Mouse (Mus musculus) retina, postnatal 1 day (tissue): Measurements from ENCODE around the gene Cacna1s.
A peak's percentile ranks its signal among the peaks of the same experiment; 100 is the strongest.

Source experiments
- DNase-seq: peaks from one replicate; pipeline ENCODE4 v3.0.0-alpha.2; 2012

Cacna1s gene

DNA sequence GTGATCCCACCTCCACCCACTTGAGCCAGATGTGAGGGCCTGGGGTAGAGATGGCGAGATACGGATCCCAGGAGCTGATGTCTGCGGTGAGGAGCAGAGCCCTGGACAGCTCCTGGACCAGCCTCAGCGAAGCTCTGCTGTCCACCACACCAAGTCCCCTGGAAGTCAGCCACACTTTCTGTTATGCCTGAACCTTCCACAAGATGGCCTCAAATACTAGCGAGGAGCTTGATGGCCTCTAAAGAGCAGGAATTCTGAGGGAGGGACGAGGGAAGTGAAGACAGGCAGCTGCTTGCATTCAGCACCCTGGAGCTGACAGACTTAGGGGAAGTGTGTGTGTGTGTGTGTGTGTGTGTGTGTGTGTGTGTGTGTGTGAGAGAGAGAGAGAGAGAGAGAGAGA lies 1.1 kb upstream of the Cacna1s start:
- DNase-seq: peak; percentile 92

DNA sequence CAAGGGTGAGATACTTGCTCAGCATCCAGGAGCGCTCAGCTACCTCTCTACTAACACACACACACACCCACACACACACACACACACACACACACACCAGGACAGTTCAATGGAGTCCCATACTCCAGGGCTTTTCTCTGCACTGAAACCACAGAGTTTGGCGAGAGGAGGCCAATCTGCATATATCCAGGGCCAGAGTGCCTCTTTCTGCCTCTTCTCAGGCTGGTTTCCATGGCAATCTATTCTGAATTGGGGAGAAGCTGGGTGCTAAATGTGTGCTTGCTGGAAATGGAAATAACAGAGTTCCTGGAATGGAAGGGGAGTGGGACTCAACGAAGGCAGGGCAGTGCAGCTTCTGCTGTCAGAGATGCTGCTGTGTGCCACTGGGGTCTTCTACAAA lies 3.2 kb downstream of the Cacna1s start:
- no peak for DNase-seq

DNA sequence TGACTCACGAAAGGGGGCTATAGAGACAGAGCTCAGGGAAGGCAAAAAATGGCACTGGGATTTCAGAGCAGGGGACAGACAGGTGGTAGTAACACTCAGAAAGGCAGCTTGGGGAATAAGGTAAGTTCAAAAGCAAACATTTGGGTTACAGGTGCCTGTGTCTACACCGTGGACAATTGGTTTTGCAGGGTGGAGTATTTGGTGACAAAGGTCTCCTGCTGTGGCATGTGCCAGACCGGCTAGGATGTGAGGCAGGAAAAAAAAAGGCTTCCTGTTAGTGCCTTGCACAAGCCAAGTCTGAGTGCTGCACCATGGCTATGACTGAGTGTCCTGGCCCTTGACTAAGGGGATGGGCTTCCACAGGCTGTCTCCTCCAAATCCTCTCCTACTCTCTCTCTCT lies 6.0 kb downstream of the Cacna1s start:
- DNase-seq: no peak

DNA sequence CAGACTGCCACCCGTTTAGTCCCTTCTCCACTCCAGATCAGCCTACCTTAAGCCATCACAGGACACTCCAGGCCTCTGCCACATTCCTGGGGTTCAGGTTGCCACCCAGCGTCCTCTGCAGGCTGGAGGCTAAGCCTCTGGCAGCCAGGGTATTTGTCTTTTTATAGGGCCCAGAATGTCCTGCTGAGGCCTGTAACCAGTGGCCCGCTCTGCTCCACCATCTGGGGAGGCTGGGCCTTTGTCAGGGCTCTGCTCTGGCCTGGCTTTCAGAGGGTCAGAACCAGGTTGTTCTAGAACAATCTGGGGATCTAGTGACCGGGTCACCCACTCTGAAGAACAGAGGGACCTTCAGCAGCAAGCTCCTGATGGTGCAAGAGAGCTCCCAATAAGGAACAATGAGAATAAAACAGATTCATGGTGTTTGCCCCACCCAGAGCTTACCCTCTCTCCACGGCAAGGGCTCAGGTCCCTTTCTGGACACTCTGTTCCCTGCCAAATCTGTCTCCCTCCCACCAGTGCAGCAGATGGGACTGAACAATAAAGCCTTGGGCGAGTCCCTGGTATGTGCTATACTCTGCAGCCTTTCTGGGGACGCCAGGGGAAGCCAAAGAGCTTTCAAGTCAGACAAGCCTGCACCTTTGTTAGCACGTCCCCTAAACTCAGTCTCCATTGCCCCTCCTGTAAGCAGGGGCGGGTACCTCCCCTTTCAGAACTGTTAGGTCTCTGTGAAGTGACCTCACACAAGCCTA lies 8.7 kb downstream of the Cacna1s start:
- no peak for DNase-seq

DNA sequence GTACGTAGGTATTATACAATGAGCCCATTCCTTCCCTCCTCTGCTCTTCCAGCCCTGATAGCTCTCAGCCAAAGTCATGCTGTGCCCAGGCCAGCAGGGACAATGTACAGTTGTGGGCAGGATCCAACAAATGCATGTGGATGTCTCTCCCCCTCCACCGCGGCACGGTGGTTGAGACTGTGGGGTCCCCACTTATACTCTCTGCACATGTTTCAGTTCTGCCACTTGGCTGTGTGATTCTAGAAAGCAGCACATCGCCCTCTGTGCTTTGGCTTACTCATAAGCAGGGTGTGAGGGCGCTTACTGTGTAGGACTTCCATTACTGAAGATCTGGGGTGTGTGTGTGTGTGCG lies 9.2 kb downstream of the Cacna1s start:
- no peak for DNase-seq

DNA sequence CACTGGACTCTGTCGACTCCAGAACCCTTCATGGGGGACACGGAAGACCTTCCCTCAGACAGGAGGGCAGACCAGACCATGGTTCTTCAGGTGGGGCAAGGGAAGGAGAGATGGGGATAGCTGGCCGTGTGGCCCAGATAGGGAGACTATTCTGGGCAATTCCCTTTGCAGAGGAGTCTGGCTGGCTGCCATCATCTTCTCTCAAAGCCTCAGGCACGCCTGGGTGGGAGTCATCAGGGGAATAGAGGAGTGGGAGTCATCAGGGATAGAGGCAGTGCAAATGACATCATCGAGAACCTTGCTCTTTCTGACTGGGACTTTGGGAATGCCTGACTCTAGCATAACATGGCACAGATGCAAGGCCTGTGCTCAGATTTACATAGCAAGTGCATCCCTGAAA lies 11.4 kb downstream of the Cacna1s start:
- DNase-seq: no peak

DNA sequence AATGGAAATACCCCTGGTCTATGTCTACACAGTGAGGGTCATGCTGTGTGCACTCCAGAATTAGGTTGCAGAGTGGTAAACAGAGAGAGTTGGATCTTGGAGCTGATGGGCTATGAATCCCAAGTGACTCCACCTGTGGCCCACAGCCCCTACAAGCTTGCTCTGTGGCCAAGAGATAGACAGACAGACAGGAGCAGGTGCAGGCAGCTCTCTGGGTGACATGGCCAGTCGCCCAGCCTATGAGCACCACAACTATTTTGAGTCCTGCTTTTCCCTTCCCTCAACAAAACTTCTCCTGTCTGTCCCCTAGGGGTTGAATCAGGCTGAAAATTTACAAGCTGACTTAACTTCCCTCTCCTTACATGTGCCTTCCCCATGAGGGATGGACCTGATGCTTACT lies 14.1 kb downstream of the Cacna1s start:
- DNase-seq: no peak

DNA sequence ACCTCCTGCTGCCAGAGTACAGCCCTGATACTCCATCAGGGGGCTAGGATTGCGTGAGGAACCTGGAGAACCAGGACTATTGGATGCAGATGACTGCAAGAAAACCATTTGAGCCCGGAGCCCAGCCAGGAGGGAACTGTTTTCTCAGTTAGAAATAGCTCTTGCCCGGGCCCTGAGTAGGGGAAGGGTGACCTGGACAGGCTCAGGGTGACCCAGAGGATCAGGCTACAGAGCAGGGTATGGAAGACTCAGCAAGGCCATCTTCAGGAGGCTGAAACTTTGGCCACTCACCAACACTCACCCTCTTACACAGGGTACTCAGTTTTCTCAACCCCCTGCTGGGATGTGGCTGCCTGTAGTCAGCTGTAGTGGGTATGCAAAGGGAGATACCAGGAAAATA lies 15.0 kb downstream of the Cacna1s start:
- DNase-seq: no peak

DNA sequence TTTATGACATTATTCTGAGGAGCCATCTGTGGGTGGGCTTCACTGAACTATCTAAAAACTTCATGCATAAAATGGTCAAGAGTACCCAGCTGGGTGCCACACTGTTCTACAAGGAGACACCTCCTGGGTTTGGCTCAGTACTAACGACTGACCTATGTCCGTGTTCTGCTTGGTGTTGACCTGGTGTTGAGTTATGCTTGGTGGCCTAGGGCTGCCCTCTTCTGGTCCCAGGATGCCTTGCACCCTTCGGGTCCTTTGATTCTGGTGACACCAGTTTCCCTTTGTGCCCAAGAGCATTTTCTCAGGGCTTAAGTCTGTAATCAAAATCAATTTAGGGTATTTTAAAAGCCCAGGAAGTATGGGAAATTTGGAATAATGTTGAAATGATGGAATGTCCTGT lies 23.5 kb downstream of the Cacna1s start:
- DNase-seq: peak; percentile 57

DNA sequence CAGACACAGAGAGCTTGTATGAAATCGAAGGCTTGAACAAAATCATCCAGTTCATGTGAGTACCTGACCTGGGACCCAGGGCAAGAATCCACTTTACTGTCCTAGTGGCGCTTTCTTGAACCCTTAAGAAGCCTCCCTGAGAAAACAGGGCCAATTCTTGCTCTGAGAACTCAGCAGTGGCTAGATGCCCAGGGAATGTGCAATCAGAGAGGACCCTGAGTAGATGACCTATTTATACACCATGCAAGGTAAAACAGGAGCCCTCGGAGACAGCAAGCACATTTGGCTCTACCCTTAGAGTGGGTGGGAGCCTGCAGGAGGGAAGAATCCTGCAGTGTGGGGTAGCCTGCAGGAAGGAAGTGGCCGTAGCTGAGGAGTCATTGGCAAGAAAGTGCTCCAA lies 25.1 kb downstream of the Cacna1s start:
- no peak for DNase-seq

DNA sequence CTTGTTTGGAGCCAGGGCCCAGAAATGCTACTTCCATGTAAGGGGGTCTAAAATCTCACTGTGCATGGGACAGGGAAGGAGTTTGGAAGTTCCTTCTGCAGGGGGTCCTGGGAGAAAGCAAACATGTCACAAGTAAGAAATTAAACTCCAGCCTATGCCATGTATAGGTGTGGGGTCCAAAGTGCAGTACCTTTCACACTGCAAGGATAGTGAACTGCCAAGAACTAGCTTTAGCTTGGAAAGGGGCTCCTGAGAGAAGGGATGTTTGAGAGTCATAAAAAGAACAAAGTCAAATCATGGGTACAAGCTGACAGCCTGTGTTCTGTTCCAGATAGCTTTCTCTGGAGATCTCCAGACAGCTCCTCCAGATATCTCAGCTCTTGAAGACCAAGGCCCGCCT lies 28.6 kb downstream of the Cacna1s start:
- DNase-seq: no peak

DNA sequence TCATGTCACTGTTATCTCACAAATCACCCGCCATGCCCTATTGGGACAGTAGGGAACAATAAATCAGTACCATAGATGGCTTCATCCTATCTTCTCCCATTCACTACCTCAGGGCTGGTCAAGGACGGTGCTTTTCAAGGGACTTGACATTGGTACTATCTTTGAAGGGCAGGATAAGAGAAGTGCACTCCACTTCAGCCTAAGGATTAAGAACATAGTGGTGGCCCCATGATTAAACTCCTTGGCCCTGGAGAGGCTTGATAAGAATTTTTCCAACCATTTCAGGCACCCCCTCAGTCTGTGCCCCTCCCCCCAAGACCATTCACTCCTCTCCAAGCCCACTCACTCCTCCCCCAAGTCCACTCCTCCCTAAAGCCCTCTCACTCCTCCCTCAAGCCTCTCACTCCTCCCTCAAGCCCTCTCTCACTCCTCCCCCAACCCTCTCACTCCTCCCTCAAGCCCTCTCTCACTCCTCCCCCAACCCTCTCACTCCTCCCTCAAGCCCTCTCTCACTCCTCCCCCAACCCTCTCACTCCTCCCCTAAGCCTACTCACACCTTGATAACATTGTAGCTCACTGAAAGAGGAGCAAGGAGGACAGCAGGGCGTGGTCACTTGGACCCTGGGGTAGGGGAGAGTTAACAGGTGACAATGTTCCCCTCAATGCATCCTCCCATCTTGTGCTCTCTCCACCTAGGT lies 33.6 kb downstream of the Cacna1s start:
- no peak for DNase-seq

DNA sequence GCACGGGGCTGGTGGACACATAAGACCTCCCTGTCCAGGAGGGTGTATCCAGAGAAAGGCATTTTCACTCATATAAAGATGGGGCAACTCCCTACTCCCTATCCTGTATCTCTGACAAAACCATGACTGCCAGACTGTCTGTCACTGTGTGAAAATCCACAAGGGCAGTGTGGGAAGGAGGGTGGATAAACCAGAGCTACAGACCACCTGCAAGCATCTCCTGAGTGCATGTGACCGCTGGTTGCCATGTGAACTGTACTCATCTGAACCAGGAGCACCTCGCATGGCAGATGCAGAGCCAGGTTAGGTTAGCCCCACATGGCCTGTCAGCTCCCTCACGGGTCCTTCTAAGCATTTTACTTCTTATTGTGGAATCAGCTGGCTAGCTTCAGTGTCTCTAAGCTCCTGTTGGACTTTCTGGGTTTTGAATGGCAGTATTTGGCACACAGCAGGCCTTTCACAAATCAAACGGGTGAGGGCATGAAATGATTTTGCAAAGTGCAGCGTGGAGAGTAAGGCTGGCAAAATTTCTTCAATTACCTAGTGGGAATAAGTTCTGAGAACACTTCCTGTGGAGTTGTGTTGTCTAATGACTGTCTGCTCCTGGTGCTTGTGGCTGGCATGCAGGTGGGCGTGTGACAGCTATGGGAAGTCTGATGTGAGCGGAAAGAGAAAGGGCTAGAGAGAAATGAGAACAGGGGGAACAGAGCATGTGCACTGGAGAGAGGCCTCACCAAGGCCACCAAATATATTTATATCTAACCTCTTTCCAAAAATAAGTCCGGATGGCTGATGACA lies 37.0 kb downstream of the Cacna1s start:
- DNase-seq: no peak

DNA sequence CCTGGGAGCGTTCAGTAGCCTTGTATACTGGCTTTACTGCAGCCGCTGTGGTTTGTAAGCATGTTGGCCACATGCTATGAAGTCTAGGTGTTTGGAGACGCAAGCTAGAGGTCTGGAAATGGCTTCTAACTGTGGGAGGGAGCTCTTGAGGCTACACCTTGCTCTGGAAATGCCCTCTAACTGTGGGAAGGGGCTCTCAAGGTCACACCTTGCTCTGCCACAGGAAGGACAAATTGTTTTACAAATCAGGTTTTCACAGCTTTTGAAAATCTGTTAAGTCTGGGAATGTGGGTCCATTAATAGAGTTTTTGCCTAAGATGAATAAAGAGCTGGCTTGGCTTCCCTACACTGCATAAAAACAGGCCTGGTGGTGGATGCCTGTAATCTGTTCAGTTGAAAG lies 41.2 kb downstream of the Cacna1s start:
- DNase-seq: no peak

DNA sequence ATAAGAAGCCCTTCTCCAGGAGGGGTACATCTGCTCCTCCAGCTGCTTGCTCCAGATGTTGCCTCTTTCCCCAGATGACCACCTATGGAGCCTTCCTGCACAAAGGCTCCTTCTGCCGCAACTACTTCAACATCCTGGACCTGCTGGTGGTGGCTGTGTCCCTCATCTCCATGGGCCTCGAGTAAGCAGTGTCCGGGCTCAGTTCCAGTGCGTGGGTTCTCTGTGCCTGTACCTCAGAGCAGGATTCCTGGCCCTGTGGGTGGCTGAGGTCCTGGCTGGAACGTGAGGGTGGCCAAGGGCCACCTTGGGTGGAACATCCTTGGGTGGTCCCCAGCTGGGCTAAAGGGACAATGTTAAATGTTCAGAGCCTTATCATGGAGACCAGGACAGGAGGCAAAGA lies 42.3 kb downstream of the Cacna1s start:
- no peak for DNase-seq

DNA sequence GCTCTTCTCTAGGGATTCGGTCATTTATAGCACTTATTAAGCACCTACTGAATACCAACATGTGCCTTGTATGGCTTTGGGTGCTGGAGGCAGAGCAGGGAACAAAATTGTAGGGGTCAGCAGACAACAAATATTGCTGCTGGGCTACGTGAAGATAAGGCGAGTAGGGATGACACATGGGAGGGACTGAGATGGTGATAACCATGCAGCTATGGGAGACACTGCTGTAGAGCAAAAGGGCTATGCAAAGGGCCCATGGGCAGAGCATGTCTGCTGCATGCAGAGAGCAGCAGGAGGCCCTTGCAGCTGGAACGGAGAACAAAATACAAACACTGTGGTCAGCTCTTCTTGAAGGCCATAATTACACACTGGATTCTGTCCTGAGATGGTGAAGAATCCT lies 49.5 kb downstream of the Cacna1s start:
- DNase-seq: no peak

DNA sequence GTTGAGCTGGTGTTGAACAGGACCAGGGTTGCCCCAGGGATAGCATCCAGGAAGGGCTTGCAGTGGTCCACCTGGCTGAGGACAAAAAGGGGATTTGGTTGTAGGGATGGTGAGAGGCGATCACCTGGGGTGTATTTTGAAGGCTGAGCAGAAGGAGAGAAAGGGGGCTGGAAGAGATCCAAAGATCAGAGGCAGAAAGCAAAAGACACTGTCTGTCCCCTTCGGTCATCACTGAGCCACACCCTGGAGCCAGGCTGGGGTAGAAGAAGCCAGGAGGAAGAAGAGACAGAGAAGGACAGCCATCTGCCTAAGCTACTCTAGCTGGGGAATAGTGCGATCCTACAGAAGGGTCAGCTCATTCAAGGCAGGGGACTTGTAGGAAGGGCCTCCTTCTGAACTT lies 50.0 kb downstream of the Cacna1s start:
- no peak for DNase-seq

DNA sequence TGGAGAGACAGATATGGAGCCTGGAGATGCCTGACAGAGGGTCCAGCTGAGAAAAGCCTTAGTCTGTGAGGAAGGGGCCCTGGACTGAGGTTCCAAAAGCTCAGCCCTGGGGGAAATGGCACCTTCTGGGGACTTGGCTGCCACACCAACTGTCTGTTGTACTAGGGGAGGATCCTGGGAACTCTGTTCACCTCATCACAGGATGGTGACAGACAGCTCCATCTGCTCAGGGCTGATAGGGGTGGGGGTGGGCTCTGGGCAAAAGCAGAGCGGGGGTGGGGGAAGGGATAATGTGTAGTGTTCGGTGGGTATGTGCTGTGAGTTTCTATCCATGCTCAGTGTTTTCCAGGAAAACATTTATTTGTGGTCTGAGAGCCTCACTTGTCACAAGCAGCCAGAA lies 50.4 kb downstream of the Cacna1s start:
- DNase-seq: peak; percentile 19

DNA sequence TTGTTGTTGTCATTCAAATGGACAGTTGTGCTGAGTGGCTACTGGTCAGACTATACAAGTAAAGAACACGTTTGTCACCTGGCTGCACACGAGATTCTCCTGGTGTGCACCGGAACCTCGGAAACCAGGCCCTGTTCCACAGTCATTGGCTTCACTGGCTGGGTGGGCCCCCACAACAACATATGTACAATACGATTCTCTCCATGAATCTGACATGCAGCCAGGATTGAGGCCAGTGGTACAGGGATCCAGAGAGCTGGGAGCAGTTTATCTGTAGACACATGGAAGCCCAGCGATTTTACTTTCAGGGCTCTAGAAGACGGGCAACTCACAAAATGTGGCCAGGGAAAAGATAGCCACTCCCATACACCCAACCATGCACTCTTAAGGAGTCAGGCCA lies 51.1 kb downstream of the Cacna1s start:
- no peak for DNase-seq

DNA sequence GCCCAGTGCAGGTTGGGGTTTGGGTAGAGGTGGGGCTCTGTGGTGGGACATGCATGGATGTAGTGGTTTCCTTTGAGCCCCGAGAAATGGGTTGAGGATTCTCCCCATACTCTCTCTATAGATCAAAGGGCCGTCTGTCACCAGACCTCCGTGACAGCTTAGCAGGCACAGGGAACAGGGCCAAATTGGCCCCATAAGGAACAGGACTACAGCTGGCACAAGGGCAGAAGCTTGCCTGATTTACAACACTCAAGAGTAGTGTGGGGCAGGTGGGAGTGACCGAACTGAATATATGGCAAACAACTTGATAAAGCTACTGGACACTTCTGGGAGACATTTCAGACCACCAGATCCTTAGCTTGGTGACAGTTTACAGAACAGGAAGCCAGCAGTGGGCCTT lies 52.2 kb downstream of the Cacna1s start:
- DNase-seq: no peak

DNA sequence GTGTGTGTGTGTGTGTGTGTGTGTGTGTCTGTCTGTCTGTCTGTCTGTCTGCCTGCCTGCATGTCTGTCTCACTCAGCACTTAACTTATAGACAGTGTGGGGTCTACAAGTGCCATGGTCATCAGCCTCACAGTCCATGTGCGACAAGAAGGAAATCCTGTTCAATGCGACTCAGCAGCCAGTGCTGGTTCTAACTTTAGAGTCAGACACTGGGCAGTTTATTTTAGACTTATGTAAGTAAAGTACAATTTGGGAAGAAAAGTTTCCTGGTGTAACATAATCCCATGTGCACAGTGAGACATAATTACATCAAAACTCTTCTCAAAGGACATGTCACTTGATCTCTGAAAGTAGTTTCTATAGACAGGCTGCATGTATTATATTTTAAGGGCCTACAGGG lies 56.9 kb downstream of the Cacna1s start:
- no peak for DNase-seq

DNA sequence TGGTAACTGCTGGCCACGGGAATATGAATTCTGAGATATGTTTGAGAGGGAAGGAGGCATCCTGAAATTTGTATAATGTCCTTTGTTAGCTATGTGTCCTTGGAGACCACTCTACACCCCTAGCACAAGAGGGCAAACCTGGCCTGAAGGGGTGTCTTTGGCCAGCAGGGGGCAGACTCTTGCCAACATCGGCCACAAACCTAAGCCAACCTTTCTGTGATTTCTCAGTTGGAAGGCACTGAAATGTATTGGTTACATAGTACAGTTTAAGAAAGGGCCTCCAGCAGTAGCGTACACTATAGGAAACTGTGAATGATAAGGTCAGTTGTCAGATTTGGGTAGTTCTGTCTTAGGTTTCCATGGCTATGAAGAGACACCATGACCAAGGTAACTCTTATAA lies 63.6 kb downstream of the Cacna1s start:
- peak; percentile 67 for DNase-seq

DNA sequence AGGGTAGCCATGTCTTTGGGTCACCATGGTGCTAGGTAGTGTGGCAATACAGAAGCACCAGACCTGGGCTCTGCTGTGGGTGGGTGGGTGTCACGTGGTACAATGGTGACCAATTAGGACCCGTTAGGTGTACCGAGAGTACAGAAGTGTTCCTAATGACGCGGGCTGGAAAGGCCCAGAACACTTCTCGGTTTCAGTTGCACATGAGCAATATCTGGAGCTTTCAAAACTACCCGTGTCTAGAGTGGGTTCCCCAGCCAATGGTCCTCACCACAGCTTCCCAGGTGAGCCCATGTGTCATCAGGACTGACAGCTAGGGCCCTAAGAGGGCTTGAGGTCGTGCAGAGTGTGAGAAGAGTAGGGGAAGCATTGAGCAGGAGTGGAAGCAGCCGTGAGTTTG lies 64.5 kb downstream of the Cacna1s start:
- DNase-seq: no peak

DNA sequence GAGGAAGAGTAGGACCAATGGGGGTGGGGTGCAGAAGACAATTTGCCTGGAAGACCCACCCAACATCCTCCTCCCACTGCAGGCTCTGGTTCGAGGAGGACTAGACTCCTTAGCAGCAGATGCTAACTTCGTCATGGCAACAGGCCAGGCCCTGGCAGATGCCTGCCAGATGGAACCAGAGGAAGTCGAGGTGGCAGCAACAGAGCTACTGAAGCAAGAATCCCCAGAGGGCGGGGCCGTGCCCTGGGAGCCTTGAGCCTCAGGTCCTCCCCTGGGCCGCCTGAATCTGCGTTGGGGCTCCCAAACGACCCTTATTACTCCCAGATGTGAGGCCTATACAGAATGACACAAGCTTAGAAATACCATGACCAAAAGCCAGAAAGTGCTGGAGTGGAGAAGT lies 66.3 kb downstream of the Cacna1s start:
- peak; percentile 73 for DNase-seq
